Mouse (Mus musculus) bone marrow, adult 2 months (tissue): ENCODE data around the gene Il16.

Experiments used
- CTCF ChIP-seq: fragments of 200-500 bp; IDR thresholded peaks from 2 replicates; pipeline ENCODE4 v1.5.1; 2011; ENCODE audit warnings: low read length, control low read depth; ENCODE audit not compliant: control insufficient read depth, insufficient read depth
- POLR2A ChIP-seq: fragments of 200-500 bp; IDR thresholded peaks from 2 replicates; pipeline ENCODE4 v1.6.1; 2011; ENCODE audit warnings: low read depth, mild to moderate bottlenecking, control low read depth, low read length, borderline replicate concordance; ENCODE audit not compliant: control insufficient read depth

- TF ChIP-seq CTCF (peak; percentile 62), POLR2A (no peak)
Observed at GRCm38 (mm10) chr7:83668724-83669123, 76.8 kb downstream of the Il16 start.
